Mouse (Mus musculus): Measurements from ENCODE around the gene Clasp1. TPM values are rescaled to one million over a fixed set of nuclear protein-coding genes. Genes with fewer than 3 reads are reported as not detected.

Gene Clasp1
- total and polyA plus RNA-seq, 3 experiments = 13.9 to 21.3 TPM; not detected in 1

DNA sequence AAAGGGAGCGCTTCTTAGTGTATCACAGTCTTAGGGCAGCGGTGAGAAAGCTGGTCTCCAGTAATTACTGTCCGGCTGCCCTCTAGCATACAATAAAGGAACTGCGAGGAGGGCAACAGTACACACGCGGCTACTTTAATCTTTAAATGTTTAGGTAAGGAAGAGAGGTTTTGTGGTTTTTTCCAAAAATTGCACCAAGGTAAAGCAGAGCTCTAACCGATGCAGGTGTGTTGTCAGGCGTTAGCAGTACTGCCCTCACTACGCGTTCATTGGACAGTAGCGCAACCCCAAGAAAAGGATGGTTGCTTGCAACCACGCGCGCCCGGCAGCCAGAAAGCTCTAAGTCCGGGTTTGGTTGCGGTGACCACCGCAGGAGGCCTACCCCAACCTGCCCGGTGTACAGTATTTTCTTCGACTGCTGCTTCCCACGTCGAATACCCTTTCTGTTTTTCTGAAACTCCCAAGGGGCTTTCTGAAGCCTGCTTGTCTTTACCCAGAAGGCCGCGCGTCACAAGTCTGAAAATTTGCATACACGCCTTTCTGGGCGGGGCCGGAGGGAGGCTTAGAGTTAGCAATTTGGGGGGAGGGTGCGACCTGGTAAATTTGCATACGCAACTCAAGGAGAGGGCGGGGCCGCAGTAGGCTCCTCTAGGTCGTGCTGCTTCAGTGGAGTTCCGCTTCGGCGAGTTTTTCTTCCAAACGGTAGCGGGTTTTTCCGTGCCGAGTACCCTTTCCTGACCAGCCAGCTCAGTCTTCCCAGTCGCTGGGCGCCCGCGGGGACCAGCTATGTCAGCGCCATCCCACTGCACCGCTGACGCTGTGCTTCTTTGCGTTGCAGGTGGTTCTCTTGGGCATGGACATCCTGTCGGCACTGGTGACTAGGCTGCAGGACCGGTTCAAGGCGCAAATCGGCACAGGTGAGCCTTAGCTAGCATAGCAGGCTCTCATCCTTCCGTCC, 70.4 kb downstream of the Clasp1 start (continued):
- TF ChIP-seq MAZ (IDR thresholded peaks at IDR 0.05; ENCODE audit: low read depth, low read length) = peak; percentile 55
- peak; percentile 99 for TF ChIP-seq TBP (IDR thresholded peaks at IDR 0.05; ENCODE audit: low read depth, low read length)
- TF ChIP-seq CHD2 (IDR thresholded peaks at IDR 0.05; ENCODE audit: low read length) = no peak
- no peak for TF ChIP-seq ZC3H11A (IDR thresholded peaks at IDR 0.05; ENCODE audit: low read depth, low read length)
- peak; percentile 92 for TF ChIP-seq NELFE (IDR thresholded peaks at IDR 0.05; ENCODE audit: low read depth, low read length)

DNA sequence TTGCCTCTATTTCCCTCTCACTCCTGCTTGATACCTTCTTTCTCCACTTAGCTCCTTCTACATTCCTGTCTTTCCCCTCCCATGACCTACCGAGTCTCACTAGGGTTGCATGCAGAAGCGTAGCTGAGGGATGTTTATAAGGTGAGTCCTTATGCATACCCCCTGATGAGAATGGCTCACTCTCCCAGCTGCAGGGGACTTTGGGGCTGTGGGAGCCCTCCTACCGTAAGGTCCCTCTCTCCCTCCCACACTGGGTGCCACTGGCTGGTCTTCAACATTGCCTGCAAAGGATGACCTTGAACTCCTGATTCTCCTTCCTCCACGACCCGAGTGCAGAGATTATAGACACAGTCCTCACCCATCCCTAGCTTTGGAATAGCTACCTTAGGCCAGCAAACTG, 71.9 kb downstream of the Clasp1 start:
- DNase-seq (ENCODE audit: low read depth, low spot score) = no peak
- no peak for TF ChIP-seq GABPA (IDR thresholded peaks at IDR 0.05; ENCODE audit: low read depth, low read length)
- no peak for TF ChIP-seq POLR2AphosphoS2 (IDR thresholded peaks at IDR 0.05; ENCODE audit: low read length)
- no peak for TF ChIP-seq BHLHE40 (IDR thresholded peaks at IDR 0.05; ENCODE audit: borderline replicate concordance, low read depth, low read length)
- TF ChIP-seq SMC3 (IDR thresholded peaks at IDR 0.05; ENCODE audit: low read depth, low read length) = no peak
- no peak for TF ChIP-seq MAZ (IDR thresholded peaks at IDR 0.05; ENCODE audit: low read depth, low read length)
- TF ChIP-seq TBP (IDR thresholded peaks at IDR 0.05; ENCODE audit: low read depth, low read length) = no peak
- TF ChIP-seq MAFK (IDR thresholded peaks at IDR 0.05; ENCODE audit: borderline replicate concordance, low read depth, low read length) = no peak
- no peak for TF ChIP-seq ZKSCAN1 (IDR thresholded peaks at IDR 0.05; ENCODE audit: low read depth, low read length)
- no peak for TF ChIP-seq RAD21 (IDR thresholded peaks at IDR 0.05; ENCODE audit: low read depth, low read length)
- no peak for TF ChIP-seq HCFC1 (IDR thresholded peaks at IDR 0.05; ENCODE audit: low read depth, low read length)
- no peak for TF ChIP-seq TAL1 (IDR thresholded peaks at IDR 0.05; ENCODE audit: low read length)
- no peak for TF ChIP-seq MYB (IDR thresholded peaks at IDR 0.05; ENCODE audit: low read depth, low read length)
- no peak for TF ChIP-seq ETS1 (IDR thresholded peaks at IDR 0.05; ENCODE audit: low read depth, low read length)
- no peak for TF ChIP-seq SIN3A (IDR thresholded peaks at IDR 0.05; ENCODE audit: low read length)
- no peak for TF ChIP-seq MEF2A (IDR thresholded peaks at IDR 0.05; ENCODE audit: extremely low read depth, insufficient replicate concordance, low read depth, low read length, poor library complexity, severe bottlenecking)
- no peak for TF ChIP-seq USF2 (IDR thresholded peaks at IDR 0.05; ENCODE audit: borderline replicate concordance in 1 of 2, insufficient read depth in 1 of 2, low read depth in 1 of 2, low read length in 2 of 2)
- no peak for TF ChIP-seq CHD1 (IDR thresholded peaks at IDR 0.05; ENCODE audit: low read depth, low read length)
- TF ChIP-seq ELF1 (IDR thresholded peaks at IDR 0.05; ENCODE audit: low read depth, low read length) = no peak
- TF ChIP-seq KAT2A (conservative IDR thresholded peaks at IDR 0.05; ENCODE audit: low read depth, low read length) = no peak

More for the DNA sequence above, 71.9 kb downstream of the Clasp1 start:
- Histone ChIP-seq H3K27ac (ENCODE audit: control insufficient read depth, low read depth, low read length) (no peak overlapping the region), H3K9ac (ENCODE audit: control insufficient read depth, low read depth, low read length, poor library complexity, severe bottlenecking) (no peak overlapping the region), H3K4me1 (ENCODE audit: control insufficient read depth in 1 of 2, insufficient read depth in 2 of 2, low read length in 2 of 2) (peaks cover 7 to 17% of the 10 kb centered on the region in 2 experiments; a peak in 3 of 4 replicates), H3K79me2 (ENCODE audit: control insufficient read depth, insufficient read depth, low read length, poor library complexity) (peaks cover 7% of the 10 kb centered on the region), H3K36me3 (ENCODE audit: control insufficient read depth in 1 of 2, insufficient read depth in 2 of 2, low read length in 2 of 2) (peaks cover 0 to 13% of the 10 kb centered on the region in 2 experiments; a peak in 3 of 4 replicates), H3K9me3 (replicated peaks; ENCODE audit: insufficient read depth, low read length) (no peaks in the 10 kb centered on the region), H3K4me3 (ENCODE audit: control insufficient read depth in 1 of 2, insufficient read depth in 1 of 2, low read depth in 2 of 2, low read length in 2 of 2) (no peak overlapping the region), H3K27me3 (ENCODE audit: control insufficient read depth in 1 of 2, insufficient read depth in 2 of 2, low read length in 2 of 2) (no peaks in the 10 kb centered on the region)

All from MEL (cell line).